Comparison of ENCODE assay signal across 8 mouse cellular contexts in genomic region chr11:82819350-82819749, GRCm38 (mm10). TPM values are rescaled to one million over a fixed set of nuclear protein-coding genes. Genes with fewer than 3 reads are reported as not detected.
DNase-seq lines count a peak whose midpoint lies in the region; ATAC-seq lines count a peak whose summit lies in the region.

No protein-coding gene starts in this region.

- H3K4me2 ChIP-seq in embryonic facial prominence, embryonic 15.5 days (replicated peaks): no peak overlapping the region

- no peak overlapping the region for H3K9ac ChIP-seq in embryonic facial prominence, embryonic 15.5 days

- no peaks in the 10 kb centered on the region for H3K9me3 ChIP-seq in embryonic facial prominence, embryonic 15.5 days (replicated peaks)

- no peak overlapping the region for H3K4me3 ChIP-seq in embryonic facial prominence, embryonic 15.5 days (replicated peaks)

- no peaks in the 10 kb centered on the region for H3K36me3 ChIP-seq in embryonic facial prominence, embryonic 15.5 days

- DNase-seq in CD4-positive, CD25-positive, alpha-beta regulatory T cell, adult 2 months (ENCODE audit: low read depth, low spot score): peak; percentile 60
- DNase-seq in right cerebral cortex, postnatal 4 days: peak; percentile 47
- no peak for DNase-seq in right cerebral cortex, postnatal 36 days (ENCODE audit: low spot score in 2 of 2)
- DNase-seq in kidney, postnatal 10 days: peak; percentile 85
- DNase-seq in thymus, postnatal 10 days (ENCODE audit: low spot score in 2 of 2): peak; percentile 47 to 73

- WGBS in embryonic facial prominence, embryonic 15.5 days: 49% methylated on average over 4 of the region's 4 CpGs

- no peak overlapping the region for H3K27ac ChIP-seq in embryonic facial prominence, embryonic 15.5 days (replicated peaks)

- no peak for ATAC-seq in CD4-positive, CD25-positive, alpha-beta regulatory T cell, adult 4 months
- ATAC-seq in embryonic facial prominence, embryonic 15.5 days (ENCODE audit: insufficient number of reproducible peaks, low FRiP score, low TSS enrichment, low read depth): peak; percentile 19; the same call in 1 of the 2 replicates
- peak; percentile 89 for ATAC-seq in megakaryocyte, adult 5-6 weeks (ENCODE audit: poor library complexity, severe bottlenecking)

- H3K4me1 ChIP-seq in embryonic facial prominence, embryonic 15.5 days: 0 out of 2 replicates have a peak, but pooled peaks cover 3% of the 10 kb centered on the region

- H3K27me3 ChIP-seq in embryonic facial prominence, embryonic 15.5 days: no peaks in the 10 kb centered on the region

RNA-seq across cellular contexts. Expression of gene Lig3, which starts 38.4 kb away (rescaled TPM):
- 10 to 100 TPM; 16.0 to 20.8 TPM for polyA plus RNA-seq in CD4-positive, CD25-positive, alpha-beta regulatory T cell, adult 4 months (2017; shearing (Covaris generic))
- polyA plus RNA-seq in embryonic facial prominence, embryonic 15.5 days (2015; fragmentation: Nextera tagmentation; extraction: Ambion mirVana): 25.1 and 26.5 TPM in 2 replicates
- 14.0 and 15.7 TPM in 2 replicates for total RNA-seq in megakaryocyte, adult 5-6 weeks (2015)
- 17.7 and 20.3 TPM in 2 replicates for total RNA-seq in megakaryocyte, adult 5-6 weeks (2017)

RNA-seq across cellular contexts. Expression of gene Rffl, which starts 51.7 kb away (rescaled TPM):
- polyA plus RNA-seq in CD4-positive, CD25-positive, alpha-beta regulatory T cell, adult 4 months (2017; shearing (Covaris generic)): 10 to 100 TPM in 1 of 2 experiments, 1 to 10 TPM in 1; 8.6 to 10.2 TPM
- polyA plus RNA-seq in embryonic facial prominence, embryonic 15.5 days (2015; fragmentation: Nextera tagmentation; extraction: Ambion mirVana): 12.5 and 15.3 TPM in 2 replicates
- total RNA-seq in megakaryocyte, adult 5-6 weeks (2015): 20.5 and 26.7 TPM in 2 replicates
- 20.1 and 25.4 TPM in 2 replicates for total RNA-seq in megakaryocyte, adult 5-6 weeks (2017)

RNA-seq across cellular contexts. Expression of gene Zfp830, which starts 55.2 kb away (rescaled TPM):
- polyA plus RNA-seq in CD4-positive, CD25-positive, alpha-beta regulatory T cell, adult 4 months (2017; shearing (Covaris generic)): 10 to 100 TPM; 33.6 to 36.5 TPM
- polyA plus RNA-seq in embryonic facial prominence, embryonic 15.5 days (2015; fragmentation: Nextera tagmentation; extraction: Ambion mirVana): 37.7 and 42.3 TPM in 2 replicates
- total RNA-seq in megakaryocyte, adult 5-6 weeks (2015): 13.9 and 15.6 TPM in 2 replicates
- 39.9 and 46.3 TPM in 2 replicates for total RNA-seq in megakaryocyte, adult 5-6 weeks (2017)

RNA-seq across cellular contexts. Expression of gene Cct6b, which starts 55.2 kb away (rescaled TPM):
- under 1 TPM in 1 of 2 experiments, not detected in 1; 0.77 TPM for polyA plus RNA-seq in CD4-positive, CD25-positive, alpha-beta regulatory T cell, adult 4 months (2017; shearing (Covaris generic))
- 0.27 and 0.28 TPM in 2 replicates for polyA plus RNA-seq in embryonic facial prominence, embryonic 15.5 days (2015; fragmentation: Nextera tagmentation; extraction: Ambion mirVana)
- 0.11 TPM in 1 of 2 replicates, not detected in the other for total RNA-seq in megakaryocyte, adult 5-6 weeks (2015)
- total RNA-seq in megakaryocyte, adult 5-6 weeks (2017): not detected in 2 replicates

Comparison
In these comparisons a context has a peak if more than half of its experiments do, and no peak if none do; other contexts are left out.
1. DNase-seq: peak in CD4-positive, CD25-positive, alpha-beta regulatory T cell, adult 2 months (single experiment), right cerebral cortex, postnatal 4 days (single experiment), kidney, postnatal 10 days (single experiment) and thymus, postnatal 10 days (2 of 2); none in right cerebral cortex, postnatal 36 days (0 of 2).